Mouse (Mus musculus): ENCODE results near the gene Nptxr.

Nptxr gene

DNA sequence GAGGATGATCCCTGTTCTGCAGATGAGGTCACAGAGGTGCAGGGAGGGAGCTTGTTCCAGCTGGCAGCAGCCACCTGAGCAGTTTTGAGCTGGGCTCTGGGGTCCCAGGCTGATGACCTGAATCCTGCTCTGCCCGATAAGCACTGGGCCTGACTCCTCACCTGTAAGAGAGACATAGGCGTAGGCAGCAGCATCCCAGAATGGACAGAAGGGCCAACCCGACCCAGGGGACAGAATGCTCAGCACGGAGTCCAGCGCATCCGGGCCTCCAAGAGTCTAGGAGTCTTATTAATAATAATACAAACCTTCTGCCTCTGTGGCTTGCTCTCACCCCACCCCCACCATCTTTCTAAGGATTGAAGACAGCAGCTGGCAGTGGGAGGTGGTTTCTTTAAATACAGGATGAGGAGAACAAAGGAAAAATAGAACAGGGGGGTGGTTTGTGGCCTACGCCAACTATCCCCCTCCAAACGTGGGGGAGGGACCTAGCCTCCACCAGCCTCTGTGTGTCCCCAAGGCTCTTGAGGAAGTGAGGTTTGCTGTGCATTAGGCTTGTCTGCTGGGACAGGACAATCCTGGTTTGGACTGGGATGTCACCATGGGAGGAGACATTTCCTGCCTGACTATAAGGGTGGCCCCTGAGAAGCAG lies 48.5 kb downstream of the Nptxr start:
- DNase-seq (ENCODE audit: extremely low read depth, insufficient read length, low spot score) = no peak

DNA sequence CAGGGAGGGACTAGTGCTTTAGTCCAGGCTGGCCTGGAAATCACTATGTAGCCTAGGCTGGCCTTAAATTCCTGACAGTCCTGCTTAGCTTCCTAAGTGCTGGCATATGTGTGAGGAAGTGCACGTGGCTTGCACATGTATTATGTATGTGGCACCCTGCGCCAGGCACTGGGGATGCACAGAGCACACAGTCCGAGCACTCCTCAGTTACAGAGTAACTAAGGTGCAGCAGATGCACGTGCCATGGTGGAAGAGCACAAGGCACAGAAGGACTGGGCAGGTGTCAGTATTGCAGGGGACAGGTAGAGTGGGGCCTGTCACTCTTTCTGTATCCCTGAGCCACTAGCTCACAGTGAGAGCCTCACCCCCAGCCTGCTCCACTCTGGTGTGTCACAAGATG lies 49.4 kb downstream of the Nptxr start:
- no peak for DNase-seq (ENCODE audit: extremely low read depth, insufficient read length, low spot score)

DNA sequence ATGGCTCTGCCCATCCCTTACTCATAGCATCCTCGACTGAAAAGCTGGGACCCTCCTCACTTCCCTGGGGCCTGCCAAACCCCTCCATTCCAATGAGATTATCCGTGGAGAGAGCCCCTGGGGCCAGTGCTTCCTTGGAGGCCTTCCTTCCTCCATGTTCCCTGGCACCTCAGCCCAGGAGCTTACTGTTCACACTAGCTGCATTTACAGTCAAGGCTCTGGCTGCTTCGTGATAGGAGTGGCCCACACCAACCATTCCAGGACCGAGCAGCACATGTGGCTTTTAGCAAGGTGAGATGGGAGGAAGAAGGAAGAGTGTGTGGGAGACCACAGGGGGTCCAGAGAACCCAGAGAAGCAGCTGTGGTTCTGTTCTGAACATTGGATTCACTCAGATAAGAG lies 50.7 kb downstream of the Nptxr start:
- DNase-seq (ENCODE audit: extremely low read depth, insufficient read length, low spot score) = no peak

DNA sequence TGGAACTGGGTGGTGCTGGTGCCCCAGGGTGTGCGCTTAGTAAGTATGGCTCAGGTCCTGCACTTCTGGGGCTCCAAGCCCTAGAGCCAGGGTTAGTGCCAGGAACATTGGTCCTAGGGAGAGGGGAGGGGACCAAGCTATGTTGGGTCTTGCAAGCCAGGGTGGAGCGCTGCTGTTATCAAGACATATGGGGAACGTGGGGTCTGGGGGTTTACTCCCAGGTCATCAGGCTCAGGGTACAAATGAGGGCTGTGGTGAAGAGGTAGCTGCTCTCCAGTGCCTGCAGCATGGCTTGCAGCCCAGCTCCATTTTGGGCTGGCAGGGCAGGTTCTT lies 51.2 kb downstream of the Nptxr start:
- DNase-seq (ENCODE audit: extremely low read depth, insufficient read length, low spot score) = no peak

DNA sequence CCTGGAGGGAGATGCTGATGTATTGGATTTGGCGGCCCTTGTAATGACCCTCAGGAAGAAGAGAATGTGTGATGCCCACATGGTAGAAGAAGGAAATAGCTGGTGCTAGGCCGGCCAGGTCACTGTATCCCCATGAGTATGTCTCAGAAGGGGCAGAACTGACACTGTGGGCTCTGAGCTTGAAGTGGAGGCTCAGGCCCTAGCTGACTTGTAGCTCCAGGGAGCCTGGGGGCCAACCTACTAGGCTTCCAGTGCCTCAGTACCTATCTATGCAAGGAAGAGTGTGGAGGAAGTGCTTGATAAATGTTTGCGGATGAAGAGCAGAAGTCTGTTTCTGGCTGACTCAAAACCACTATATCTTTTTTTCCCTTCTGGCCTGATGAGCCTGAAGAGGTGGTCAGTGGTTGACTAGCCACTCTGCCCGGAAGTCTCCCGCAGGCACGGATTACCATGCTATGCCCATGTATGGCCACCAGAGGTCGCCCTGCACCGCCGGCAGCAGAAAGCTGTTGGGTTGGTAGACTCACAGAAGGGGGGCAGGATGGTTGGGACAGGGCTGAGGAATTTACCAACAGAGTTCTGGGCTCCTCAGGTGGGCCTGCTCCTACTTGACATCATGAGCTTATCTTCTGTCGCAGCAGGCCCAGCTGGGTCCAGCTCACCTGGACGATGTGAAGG lies 51.7 kb downstream of the Nptxr start:
- peak; percentile 64 for DNase-seq (ENCODE audit: extremely low read depth, insufficient read length, low spot score)

DNA sequence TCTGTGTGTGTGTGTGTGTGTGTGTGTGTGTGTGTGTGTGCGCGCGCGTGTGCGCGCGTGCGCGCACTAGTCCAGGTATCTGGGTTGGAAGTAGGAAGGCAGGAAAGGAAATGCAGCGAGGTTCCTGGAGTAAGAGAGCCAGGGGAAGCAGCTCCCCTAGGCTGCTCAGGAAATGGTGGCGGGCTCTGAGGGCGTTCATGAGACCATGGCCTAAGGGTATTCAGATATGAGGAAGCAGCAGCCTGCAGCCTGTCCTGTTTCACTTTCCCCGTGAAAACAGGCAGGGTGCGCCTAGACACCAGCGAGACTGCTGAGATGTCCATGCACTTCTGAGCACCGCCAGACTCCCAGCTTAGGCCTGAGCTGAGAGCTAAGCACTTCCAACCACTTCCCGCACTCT lies 52.8 kb downstream of the Nptxr start:
- DNase-seq (ENCODE audit: extremely low read depth, insufficient read length, low spot score) = no peak

DNA sequence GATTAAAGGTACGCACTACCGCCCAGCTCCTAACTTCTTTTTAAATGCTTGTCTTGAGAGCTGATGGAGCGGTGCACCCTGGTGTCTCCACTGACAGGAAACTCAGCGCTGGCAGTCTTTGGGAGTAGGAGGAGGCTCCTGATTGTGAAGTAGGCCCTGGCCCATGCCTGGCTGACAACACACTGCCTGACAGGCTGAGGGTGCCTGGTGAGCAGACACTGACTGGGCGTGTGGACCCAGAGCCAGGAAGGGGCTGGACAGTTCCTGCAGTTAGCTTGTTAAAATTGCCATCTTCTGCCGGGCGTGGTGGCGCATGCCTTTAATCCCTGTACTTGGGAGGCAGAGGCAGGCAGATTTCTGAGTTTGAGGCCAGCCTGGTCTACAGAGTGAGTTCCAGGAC lies 54.3 kb downstream of the Nptxr start:
- no peak for DNase-seq (ENCODE audit: extremely low read depth, insufficient read length, low spot score)

DNA sequence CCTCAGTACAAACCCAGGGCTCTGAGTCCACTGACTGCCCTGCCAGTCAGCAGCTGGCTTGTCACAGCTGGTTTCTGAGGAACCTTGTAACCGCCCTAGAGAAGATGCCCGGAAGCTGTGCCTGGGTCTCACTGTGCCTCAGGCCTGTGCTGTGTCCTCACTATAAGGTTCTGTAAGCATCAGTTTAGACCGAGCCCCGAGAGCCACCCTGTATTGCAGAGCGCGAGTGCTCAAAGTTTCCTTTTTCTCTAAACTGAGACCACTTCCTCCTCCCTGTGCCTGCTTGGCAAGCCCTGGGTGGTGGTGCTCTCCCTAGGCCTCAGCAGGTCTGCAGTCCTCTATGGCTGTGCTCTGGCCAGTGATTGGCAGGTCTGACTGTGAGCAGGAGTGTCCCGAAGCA lies 55.4 kb downstream of the Nptxr start:
- DNase-seq (ENCODE audit: extremely low read depth, insufficient read length, low spot score) = no peak

DNA sequence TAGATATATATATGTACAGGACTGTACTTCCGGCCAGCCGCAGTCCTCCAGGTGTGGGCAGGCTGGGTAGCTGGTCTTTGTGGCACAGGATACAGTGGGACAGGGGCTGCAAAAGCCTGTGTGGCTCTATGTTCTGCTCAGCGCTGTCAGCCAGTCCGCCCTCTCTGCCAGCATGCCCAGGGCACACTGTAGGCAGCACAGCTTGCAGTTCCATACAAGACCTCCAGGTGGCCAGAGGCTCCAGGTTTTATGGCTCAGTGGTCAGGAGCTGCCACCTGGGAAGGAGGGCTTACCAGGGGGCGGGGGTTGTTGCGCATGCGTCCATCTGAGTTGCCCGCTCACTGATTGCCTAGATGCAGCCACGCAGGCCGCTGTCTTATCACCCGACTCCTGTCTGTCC lies 56.6 kb downstream of the Nptxr start:
- DNase-seq (ENCODE audit: extremely low read depth, insufficient read length, low spot score) = no peak

DNA sequence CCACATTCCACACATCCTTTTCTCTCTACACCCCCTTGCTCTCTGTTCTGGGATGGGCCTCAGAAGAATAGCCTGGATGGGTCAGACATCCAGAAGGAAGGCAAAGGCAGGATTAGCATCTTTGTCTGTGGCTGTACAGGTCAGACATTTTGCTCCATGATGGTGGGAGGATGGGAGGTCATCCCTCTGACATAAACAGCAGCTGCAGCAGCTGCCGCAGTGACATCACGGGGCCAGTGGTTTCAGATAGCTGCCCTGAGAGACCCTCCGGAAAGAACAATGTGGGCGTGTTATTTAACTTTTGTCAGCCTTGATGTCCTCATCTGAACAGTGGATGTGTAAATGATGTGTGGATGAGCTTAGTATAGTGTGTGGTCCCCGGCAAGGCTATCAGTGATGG lies 58.7 kb downstream of the Nptxr start:
- no peak for DNase-seq (ENCODE audit: extremely low read depth, insufficient read length, low spot score)

DNA sequence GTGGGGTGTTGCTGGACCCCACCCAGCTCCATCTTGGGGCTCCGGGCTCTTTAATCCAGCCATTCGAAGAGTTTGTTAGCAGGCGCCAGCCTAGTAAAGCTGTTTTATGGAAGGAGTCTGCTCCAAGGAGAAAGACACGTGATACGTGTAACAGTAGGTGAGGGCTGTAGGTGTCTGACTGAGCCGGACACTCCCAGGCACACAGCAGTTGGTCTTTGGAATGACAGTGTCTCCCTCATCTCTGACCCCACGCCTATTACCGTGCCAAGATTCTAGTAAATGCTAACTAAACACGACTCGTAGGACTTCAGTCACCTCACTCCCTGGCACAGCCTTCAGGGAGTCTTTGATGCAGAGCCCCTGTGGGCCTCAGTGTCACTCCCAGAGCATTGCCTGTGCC lies 59.3 kb downstream of the Nptxr start:
- no peak for DNase-seq (ENCODE audit: extremely low read depth, insufficient read length, low spot score)

DNA sequence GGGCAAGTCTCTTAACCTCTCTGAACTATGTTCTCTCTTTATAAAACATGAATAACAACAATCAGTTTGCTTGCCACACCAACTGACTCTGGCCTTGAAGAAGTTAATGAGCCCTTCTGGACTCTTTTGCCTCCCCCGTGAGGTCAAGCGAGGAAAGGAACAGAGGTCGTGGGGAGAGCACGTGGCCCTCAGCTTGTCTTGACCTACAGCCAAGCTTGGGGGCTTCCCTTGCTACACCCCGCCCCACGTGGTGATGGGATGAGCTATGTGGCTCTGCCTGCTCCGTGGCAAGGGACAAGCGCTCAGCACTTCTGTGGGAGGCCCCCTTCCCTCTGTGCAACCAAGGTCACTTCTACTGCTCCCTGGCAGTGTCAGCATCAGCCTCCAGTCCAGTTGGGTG lies 59.8 kb downstream of the Nptxr start:
- no peak for DNase-seq (ENCODE audit: extremely low read depth, insufficient read length, low spot score)

DNA sequence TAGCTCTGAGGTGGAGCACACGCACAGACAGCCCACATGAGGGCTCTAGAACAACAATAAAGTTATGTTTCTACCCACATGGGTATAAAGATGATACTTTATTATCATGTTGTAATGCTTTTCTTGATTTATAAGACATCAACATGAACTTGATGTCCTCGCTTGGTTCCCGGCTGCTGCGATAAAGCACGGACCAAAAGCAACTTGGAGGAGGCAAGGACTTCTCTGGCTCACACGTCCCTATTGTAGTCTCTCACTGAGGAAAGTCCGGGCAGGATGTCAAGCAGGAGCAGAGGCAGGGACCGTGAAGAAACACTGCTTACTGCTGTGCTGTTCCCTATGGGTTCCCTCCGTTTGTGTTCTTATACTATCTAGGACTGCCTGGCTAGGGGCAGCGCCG lies 60.6 kb downstream of the Nptxr start:
- no peak for DNase-seq (ENCODE audit: extremely low read depth, insufficient read length, low spot score)

DNA sequence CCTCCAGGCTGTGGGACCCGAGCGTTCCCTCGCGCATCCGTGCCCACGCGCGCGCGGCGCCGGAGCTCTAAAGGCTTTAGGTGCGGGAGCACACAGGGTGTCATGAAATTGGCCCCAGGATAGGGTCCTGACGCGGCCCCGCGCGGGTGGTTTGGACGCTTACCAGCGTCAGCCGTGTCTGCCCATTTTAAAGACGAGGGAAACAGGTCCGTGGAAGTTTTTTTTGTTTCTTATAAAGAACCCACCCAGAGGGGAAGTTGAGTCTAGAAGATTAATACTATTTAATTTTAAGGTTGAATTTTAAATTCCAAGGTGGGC lies 61.9 kb downstream of the Nptxr start:
- no peak for DNase-seq (ENCODE audit: extremely low read depth, insufficient read length, low spot score)

DNA sequence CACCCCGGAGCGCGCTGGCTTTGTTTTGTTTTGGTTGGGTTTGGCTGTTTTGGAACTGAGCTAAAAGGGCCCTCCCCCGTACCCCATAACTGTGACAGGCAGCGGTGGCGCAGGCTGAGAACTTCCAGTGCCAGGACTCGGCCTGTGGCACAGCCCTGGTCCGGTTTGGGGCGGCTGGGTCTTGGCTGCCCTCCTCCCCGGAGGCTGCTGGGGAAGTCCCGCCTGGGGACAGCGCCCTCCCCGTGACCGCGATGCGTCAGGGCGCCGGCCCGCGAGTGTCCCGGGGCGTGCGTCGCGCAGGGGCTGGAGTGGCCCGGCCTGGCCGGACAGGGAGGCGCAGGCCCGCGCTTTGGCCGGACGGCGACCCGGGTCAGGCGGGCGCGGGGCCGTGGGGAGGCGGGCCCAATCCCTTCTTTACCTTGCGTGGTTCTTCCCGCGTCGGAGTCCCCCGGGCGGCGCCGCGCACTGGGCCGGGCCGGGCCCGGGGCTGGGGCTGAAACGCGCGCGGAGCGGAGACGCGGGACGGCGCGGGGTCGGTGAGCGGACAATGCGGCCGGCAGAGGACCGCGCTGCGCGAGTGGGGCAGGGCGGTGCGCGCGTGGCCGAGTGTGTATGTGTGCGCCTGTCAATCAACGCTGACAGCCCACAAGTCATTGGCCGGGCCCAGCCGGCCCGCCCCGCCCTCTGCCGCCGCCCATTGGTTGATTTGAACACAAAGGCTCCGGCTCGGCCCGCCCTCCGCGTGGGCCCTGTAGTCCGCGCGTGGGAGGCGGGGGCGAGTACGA lies 62.5 kb downstream of the Nptxr start, which contains the start of gene Sun2:
Gene Sun2, minus strand, starts transcription at position 616 of the 785 bp plus-strand sequence.
- DNase-seq (ENCODE audit: extremely low read depth, insufficient read length, low spot score) = peak; percentile 96

DNA sequence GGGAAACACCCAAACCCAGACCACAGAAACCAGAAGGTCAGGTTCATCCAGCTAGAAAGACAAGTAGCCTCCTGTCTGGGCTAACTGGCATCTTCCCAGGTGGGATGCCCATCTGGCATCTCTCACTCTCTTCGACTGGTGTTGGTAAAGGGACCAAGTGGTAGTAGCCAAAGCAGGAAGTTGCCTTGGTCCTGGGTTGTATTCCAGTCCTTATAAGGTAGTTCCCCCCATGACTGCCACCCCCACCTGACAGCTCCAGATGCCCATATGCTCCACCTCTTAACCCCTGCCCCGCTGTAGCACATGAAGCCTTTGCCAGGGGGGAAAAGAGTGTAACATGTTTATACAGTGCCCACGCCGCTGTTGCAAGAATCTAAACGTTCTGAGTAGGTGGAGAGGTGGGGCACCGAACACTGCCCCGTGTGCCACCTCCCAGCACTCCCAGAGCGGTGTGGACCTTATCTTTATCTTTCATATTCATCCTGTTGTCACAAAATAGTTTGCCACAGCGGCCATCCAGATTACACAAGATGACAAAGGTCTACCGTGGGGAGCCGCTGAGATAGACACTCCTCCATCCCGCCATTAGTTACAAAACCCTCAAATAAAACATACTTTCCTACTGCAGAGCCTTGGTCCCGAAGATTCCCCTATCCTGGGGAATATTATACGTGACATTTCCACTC lies 63.2 kb downstream of the Nptxr start:
- peak; percentile 66 for DNase-seq (ENCODE audit: extremely low read depth, insufficient read length, low spot score)

DNA sequence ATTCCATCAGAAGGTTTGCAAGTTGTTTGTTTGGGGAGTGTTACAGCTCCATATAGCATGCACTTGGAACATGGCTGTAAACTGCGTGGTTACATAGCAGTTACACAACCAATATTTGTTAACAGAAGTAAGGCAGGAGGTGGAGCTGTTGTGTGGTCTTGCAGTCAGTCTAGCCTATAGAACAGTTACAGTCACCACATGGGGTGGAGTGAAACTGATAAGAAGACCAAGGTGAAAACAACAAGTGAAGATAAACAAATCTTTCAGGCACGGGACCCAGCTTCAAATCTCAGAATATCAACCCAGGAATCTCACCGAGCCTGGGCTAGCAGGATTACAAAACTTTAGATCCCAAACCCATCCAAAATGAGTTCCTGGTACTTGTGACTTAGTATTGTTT lies 63.8 kb downstream of the Nptxr start:
- DNase-seq (ENCODE audit: extremely low read depth, insufficient read length, low spot score) = no peak
